Mouse (Mus musculus) fat pad, adult 2 months (tissue): ENCODE results near the gene Tmem8.

Experiments
- DNase-seq: peaks from one replicate; pipeline ENCODE4 v3.0.0-alpha.2; 2011; ENCODE audit warnings: low read depth, low spot score; ENCODE audit errors: extremely low read depth

Tmem8 gene

GRCm38 (mm10) chr17:26138901-26139381 is 25.8 kb downstream of the Tmem8 start:
- no peak for DNase-seq

GRCm38 (mm10) chr17:26142796-26143195 is 29.7 kb downstream of the Tmem8 start:
- no peak for DNase-seq

- DNase-seq, result no peak
These were observed 30.3 kb downstream of the Tmem8 start for GRCm38 (mm10) chr17:26143386-26143785.

- no peak for DNase-seq
These were observed 36.0 kb downstream of the Tmem8 start for GRCm38 (mm10) chr17:26149056-26149455.

- no peak for DNase-seq
These were observed 39.0 kb downstream of the Tmem8 start for GRCm38 (mm10) chr17:26151886-26152630.

GRCm38 (mm10) chr17:26162736-26163135 is 49.6 kb downstream of the Tmem8 start:
- DNase-seq, result no peak

GRCm38 (mm10) chr17:26168039-26168438 is 54.9 kb downstream of the Tmem8 start:
- DNase-seq, result no peak
